Comparison of ENCODE assay signal across 13 mouse cellular contexts in the genomic region with DNA sequence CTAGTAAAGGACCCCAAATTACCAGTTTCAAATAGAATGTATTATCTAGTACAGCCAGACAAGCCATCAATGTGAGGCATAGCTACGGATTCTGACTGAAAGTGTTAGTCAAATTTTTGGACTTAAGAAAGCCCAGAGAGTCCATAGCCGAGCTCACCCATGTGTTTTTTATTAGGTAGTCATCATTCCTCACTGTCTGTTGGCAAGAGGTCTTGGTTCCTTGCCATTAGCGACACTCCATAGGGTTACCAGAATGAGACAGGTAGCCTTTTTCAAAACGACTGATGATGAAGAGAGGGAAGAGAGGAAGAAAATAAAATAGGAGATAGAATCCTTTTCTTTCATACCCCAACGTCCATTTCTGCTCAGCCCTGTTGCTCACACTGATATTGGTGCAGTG.
"Had no signal": no experiment of that assay in that cellular context is flagged by ENCODE, and none has a peak within 500 bp of the region (broad histone marks: within the 10 kb centered on the region; RNA-seq: fewer than 3 reads in every experiment).

No protein-coding gene starts in this region.

- DNase-seq: lung, adult 18-20 months; lung, embryonic 14.5 days; lung, postnatal 14 days; lung, postnatal 36 days; right cerebral cortex, postnatal 14 days; thymus, adult 18-20 months; thymus, postnatal 14 days; thymus, postnatal 36 days had no signal

- H3K27ac ChIP-seq: macrophage; midbrain, embryonic 13.5 days; midbrain, embryonic 15.5 days; neural tube, embryonic 12.5 days had no signal

- H3K4me3 ChIP-seq: megakaryocyte, embryonic 14.5 days; midbrain, embryonic 13.5 days; midbrain, embryonic 15.5 days; neural tube, embryonic 12.5 days had no signal

- H3K4me1 ChIP-seq: megakaryocyte, embryonic 14.5 days had no signal
